Comparison of ENCODE assay signal across 1 mouse cellular context in the genomic region with DNA sequence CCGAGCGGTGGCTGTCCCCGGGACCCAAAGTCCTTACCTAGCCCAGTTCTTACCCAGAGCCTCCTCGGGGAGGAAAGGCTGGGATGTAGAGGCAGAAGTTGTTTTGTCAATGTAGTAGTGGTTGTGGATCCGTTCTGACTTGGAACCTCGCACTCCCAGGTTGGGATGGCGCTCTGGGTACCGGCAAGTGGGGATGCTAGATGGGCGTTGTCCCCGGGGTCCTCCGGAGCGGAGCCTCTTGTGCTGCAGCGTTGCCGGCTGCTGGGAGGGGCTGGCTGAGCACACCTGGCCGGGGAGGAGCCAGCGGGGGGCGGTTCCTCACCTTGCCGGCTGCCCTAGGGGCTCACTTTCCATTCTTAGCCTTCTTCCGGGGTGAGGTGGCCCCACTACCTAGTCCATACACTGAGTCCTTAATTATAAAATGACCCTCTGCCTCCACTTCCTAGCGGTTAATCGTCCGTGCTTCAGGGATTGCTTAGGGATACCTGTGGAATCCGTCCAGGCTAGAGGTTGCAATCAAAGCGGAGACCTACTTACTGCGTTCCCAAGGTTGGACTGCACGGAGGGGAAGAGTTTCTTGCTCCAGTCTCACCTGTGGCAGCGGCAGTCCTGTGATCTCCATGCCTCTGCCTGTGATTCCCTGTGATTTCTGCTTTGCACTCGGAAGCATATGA.
TF ChIP-seq lines count a peak whose summit lies in the region.

No protein-coding gene starts in this region.

TF ChIP-seq in CH12.LX, 34 proteins besides CTCF, POLR2A, EP300 and RAD21 (continued from another document):
- TF ChIP-seq USF2 (conservative IDR thresholded peaks at IDR 0.05; ENCODE audit: low read depth, low read length) (no peak), CHD1 (IDR thresholded peaks at IDR 0.05; ENCODE audit: low read depth, low read length) (no peak), TCF12 (IDR thresholded peaks at IDR 0.05; ENCODE audit: low read depth, low read length) (no peak), GABPA (IDR thresholded peaks at IDR 0.05; ENCODE audit: insufficient replicate concordance, low read depth, low read length) (no peak), HCFC1 (IDR thresholded peaks at IDR 0.05; ENCODE audit: low read depth, low read length) (no peak), IRF4 (IDR thresholded peaks at IDR 0.05; ENCODE audit: low read depth, low read length) (no peak), USF1 (IDR thresholded peaks at IDR 0.05; ENCODE audit: low read depth, low read length) (no peak), ZMIZ1 (IDR thresholded peaks at IDR 0.05; ENCODE audit: low read depth, low read length) (no peak), UBTF (IDR thresholded peaks at IDR 0.05; ENCODE audit: low read depth, low read length) (no peak)
